Mouse (Mus musculus): ENCODE data around the gene Tbx10.
"Not testable (repeated sequence)": the region's sequence is repeated elsewhere in the genome, so short reads cannot be mapped to it uniquely, and the experiment has no call there.

Tbx10 gene

DNA sequence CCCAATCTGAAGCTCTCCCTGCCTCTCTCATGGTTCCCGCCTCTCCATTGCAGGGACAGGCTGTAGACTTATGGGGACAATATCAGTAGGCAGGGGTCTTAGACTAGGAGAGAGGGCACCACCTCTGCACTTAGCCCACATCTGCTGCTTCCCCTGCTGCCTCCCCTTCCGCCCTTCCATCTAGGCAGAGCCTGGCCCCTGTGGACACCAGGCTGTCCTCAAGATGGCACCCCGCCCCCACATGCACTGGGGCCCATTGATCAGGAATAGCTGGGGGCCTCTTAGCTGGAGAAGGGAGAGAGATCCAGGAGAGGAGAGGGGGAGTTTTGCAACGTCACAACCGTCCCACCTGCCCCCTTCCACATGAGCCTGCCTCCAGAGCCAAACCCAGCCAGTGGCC lies at the start of gene Tbx10:
Gene Tbx10 (plus strand): TSS at position 337 of the 400 bp plus-strand sequence.
- no peak for DNase-seq (ENCODE audit: low spot score in 2 of 2)

- peak in 1 of 2 experiments; percentile 78 for DNase-seq (ENCODE audit: low spot score in 2 of 2)
Measured at GRCm38 (mm10) chr19:3942986-3943735, 49.4 kb upstream of the Tbx10 start.

- peak; percentile 52 to 54 for DNase-seq (ENCODE audit: low spot score in 2 of 2)
Measured at GRCm38 (mm10) chr19:3945872-3946564, 46.5 kb upstream of the Tbx10 start.

GRCm38 (mm10) chr19:3946715-3947114 lies 45.8 kb upstream of the Tbx10 start:
- DNase-seq (ENCODE audit: low spot score in 2 of 2): peak; percentile 50 to 65

GRCm38 (mm10) chr19:3947813-3948212 lies 44.7 kb upstream of the Tbx10 start:
- DNase-seq (ENCODE audit: low spot score in 2 of 2): no peak

DNA sequence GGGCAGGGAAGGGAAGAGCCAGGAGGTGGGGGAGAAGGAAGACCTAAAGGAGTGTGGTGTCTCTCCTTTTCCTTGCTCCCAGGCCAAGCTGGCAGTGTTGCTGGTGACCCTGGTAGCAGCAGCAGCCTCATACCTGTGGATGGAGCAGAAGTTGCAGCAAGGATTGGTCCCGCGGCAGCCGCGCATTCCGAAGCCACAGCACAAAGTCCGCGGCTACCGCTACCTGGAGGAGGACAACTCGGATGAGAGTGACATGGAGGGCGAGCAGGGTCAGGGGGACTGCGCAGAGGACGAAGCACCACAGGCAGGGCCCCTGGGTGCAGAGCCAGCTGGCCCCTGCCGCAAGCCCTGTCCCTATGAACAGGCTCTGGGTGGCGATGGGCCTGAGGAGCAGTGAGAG lies 44.0 kb upstream of the Tbx10 start:
- DNase-seq (ENCODE audit: low spot score in 2 of 2): no peak

DNA sequence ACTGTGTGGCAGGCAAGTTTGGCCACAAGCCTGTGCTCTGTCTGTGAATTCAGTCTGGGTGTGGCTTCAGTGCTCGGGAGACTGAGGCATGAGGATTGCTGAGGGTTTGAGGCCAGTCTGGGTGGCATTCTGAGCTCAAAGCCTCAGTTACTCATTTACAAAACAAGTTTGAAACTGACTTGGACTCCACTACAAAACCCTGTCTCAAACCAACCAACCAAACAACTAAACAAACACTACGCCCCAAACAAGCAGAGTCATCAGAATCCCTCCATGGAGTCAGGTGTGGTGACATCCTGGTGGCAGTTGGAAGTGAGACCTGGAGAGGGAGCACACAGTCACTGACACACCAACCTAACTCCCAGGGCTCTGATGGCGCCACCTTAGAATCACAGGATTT lies 42.2 kb upstream of the Tbx10 start:
- no peak for DNase-seq (ENCODE audit: low spot score in 2 of 2)

- no peak for DNase-seq (ENCODE audit: low spot score in 2 of 2)
Measured at GRCm38 (mm10) chr19:3951461-3951860, 41.1 kb upstream of the Tbx10 start.

- DNase-seq (ENCODE audit: low spot score in 2 of 2): no peak
Measured at GRCm38 (mm10) chr19:3952099-3952498, 40.5 kb upstream of the Tbx10 start.

GRCm38 (mm10) chr19:3955033-3955432 lies 37.5 kb upstream of the Tbx10 start:
- DNase-seq (ENCODE audit: low spot score in 2 of 2): no peak

- DNase-seq (ENCODE audit: low spot score in 2 of 2): no peak
Measured at GRCm38 (mm10) chr19:3955804-3956203, 36.7 kb upstream of the Tbx10 start.

DNA sequence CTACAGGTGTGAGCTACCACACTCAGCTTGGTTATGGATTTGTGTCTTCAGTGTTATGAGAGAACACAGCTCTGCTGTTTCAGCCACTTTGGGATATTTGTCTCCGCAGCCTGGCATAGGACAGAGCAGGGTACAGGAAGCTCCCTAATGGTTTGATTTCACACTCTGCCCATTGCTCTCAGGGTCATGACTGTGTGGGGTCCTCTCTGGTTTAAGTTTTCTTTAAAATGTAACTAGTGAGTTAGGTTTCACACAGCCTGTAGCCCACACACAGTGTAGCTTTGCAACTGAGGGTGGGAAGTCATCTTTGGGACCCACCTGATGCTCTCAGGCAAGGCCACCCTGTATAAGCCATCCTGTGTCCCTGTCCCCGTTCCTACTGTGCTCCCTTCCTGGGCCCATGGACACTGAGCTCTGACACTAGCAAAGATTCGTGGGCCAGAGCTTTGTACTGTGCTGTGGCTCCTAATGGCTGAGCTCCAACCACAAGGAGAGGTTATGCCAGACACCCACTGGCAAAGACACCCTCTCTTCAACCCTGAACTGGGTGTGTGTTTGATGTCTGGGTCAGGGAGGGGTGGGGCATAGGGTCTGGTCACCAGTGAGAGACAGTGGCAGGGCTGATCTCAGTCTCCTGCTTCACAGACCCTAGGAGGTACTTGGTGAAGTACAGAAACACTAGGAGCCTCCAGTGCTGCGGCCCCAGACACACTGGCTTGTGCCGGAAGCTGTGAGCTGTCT lies 35.1 kb upstream of the Tbx10 start:
- DNase-seq (ENCODE audit: low spot score in 2 of 2): not testable (repeated sequence)

- DNase-seq (ENCODE audit: low spot score in 2 of 2): no peak
Measured at GRCm38 (mm10) chr19:3958470-3958869, 34.1 kb upstream of the Tbx10 start, which contains the start of gene Aldh3b3. Aldh3b3 (plus strand) TSS chr19:3958645.

- DNase-seq (ENCODE audit: low spot score in 2 of 2): no peak
Measured at GRCm38 (mm10) chr19:3959030-3959429, 33.5 kb upstream of the Tbx10 start.

- no peak for DNase-seq (ENCODE audit: low spot score in 2 of 2)
Measured at GRCm38 (mm10) chr19:3960211-3960610, 32.3 kb upstream of the Tbx10 start.

DNA sequence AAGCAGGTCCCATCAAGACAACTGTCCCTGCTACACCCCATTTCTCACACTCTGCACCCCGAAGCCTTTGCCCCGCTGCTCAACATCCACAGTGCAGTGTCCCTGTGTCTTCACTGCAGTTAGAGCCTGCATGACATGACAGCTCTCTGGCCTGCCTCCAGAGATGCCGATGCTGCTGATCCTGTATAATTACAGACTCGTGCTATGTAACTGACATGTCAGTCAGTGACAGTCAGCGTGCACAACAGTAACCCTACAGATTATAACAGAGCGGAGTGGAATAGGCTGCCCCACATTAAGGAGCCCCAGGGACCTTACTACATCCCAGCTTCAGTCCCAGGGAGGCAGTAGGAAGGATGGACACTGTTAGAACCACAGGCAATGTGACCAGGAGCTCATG lies 30.7 kb upstream of the Tbx10 start:
- DNase-seq (ENCODE audit: low spot score in 2 of 2): not testable (repeated sequence)

GRCm38 (mm10) chr19:3962469-3962868 lies 30.1 kb upstream of the Tbx10 start:
- no peak for DNase-seq (ENCODE audit: low spot score in 2 of 2)

DNA sequence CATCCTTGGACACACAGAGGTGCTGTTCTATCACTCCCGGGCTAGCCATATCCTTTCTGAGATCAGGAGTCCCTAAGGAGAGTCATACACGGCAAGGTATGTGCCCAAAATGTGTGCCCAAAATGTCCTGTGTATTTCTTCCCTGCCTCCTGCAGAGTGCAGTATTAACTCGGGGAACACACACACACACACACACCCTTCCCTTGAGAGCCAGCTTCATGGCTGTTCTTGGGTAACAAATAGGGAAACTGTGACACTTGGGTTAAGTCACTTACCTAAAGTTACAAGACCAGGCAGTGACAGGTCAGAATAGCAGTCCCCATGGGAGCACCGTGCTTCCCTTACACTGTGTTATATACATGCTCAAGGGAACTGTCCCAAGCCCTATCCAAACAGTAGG lies 28.5 kb upstream of the Tbx10 start:
- DNase-seq (ENCODE audit: low spot score in 2 of 2): no peak

- no peak for DNase-seq (ENCODE audit: low spot score in 2 of 2)
Measured at GRCm38 (mm10) chr19:3966330-3967075, 26.0 kb upstream of the Tbx10 start.

DNA sequence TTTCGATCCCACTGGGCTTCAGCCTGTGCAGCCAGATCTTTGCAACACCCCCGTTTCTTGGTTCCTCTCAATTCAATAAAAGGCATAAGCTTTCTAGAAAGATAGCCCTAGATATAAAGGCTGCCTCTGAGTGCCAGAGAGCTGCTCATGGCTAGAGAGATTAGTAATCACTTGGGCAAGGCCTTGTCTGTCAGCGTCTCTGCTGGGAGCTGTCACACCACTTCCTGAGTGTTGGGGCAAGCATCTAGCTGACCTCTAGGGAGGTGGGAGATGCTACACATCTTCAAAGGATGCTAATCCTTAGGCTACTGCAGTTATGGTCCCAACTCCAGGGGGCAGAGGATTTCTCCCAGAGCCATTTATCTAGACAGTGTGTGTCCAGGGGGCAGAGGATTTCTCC lies 25.3 kb upstream of the Tbx10 start:
- no peak for DNase-seq (ENCODE audit: low spot score in 2 of 2)

DNA sequence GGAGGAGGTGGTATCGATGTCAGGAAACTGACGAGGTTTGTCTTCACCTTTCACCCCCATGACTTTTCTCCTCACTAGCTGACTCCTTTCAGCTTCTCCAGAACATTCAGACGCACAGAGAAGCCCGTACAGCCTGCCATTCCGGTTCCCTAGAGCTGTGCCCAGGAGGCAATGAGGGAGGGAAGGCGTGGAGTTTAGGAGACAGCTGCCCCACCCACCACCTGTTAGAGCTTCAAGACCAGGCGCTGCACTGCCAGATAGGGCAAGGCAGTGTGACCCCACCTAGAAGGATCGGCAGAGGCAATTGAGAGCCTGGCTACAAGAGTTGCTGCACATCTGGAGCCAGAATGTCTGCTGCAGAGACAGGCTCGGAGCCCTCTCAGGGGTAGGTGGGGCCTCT lies 20.3 kb upstream of the Tbx10 start, which contains the start of gene Aldh3b2:
Gene Aldh3b2 (plus strand): TSS at position 100 of the 400 bp plus-strand sequence.
- DNase-seq (ENCODE audit: low spot score in 2 of 2): no peak

DNA sequence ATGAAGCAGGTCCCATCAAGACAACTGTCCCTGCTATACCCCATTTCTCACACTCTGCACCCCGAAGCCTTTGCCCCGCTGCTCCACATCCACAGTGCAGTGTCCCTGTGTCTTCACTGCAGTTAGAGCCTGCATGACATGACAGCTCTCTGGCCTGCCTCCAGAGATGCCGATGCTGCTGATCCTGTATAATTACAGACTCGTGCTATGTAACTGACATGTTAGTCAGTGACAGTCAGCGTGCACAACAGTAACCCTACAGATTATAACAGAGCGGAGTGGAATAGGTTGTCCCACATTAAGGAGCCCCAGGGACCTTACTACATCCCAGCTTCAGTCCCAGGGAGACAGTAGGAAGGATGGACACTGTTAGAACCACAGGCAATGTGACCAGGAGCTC lies 17.9 kb upstream of the Tbx10 start:
- not testable (repeated sequence) for DNase-seq (ENCODE audit: low spot score in 2 of 2)
